Mouse (Mus musculus): ENCODE measurements at regions not wholly inside any gene's neighbourhood (a gene's known extent, or its start where the extent isn't known, plus 50 kb on each side); places are given as distances from the start of the nearest gene placed in this dataset.

- Histone ChIP-seq H3K36me3 (ENCODE audit: control insufficient read depth, insufficient read depth, low read length) (no peaks in the 10 kb centered on the region), H3K4me3 (ENCODE audit: low read length) (no peak overlapping the region), H3K27me3 (ENCODE audit: control insufficient read depth, insufficient read depth, low read length) (no peaks in the 10 kb centered on the region), H3K9me3 (ENCODE audit: control insufficient read depth, low read length) (no peaks in the 10 kb centered on the region; the same call in 1 of the 2 replicates), H3K4me2 (replicated peaks; ENCODE audit: low read depth, low read length) (no peak overlapping the region), H3K9ac (ENCODE audit: low read depth, low read length) (no peak overlapping the region), H3K4me1 (ENCODE audit: control insufficient read depth, insufficient read depth, low read length) (no peaks in the 10 kb centered on the region), H3K27ac (ENCODE audit: low read depth, low read length) (no peak overlapping the region)
- no peak for ATAC-seq (ENCODE audit: low FRiP score, low TSS enrichment)
- WGBS, result 78% methylated on average over 4 of the region's 4 CpGs
Measured at GRCm38 (mm10) chr17:79481936-79482335, 127.0 kb upstream of the Cdc42ep3 start.

GRCm38 (mm10) chr17:79485239-79485638, 126.4 kb upstream of the Rmdn2 start:
- no peak overlapping the region for H3K27ac ChIP-seq (ENCODE audit: low read depth, low read length)
- no peak overlapping the region for H3K9ac ChIP-seq (ENCODE audit: low read depth, low read length)
- no peaks in the 10 kb centered on the region for H3K27me3 ChIP-seq (ENCODE audit: control insufficient read depth, insufficient read depth, low read length)
- no peak for ATAC-seq (ENCODE audit: low FRiP score, low TSS enrichment)
- 80% methylated on average over 5 of the region's 5 CpGs for WGBS
- H3K36me3 ChIP-seq (ENCODE audit: control insufficient read depth, insufficient read depth, low read length), result no peaks in the 10 kb centered on the region
- no peaks in the 10 kb centered on the region for H3K9me3 ChIP-seq (ENCODE audit: control insufficient read depth, low read length)
- H3K4me2 ChIP-seq (replicated peaks; ENCODE audit: low read depth, low read length), result no peak overlapping the region
- no peaks in the 10 kb centered on the region for H3K4me1 ChIP-seq (ENCODE audit: control insufficient read depth, insufficient read depth, low read length)
- no peak overlapping the region for H3K4me3 ChIP-seq (ENCODE audit: low read length)

- no peak overlapping the region for H3K27ac ChIP-seq (ENCODE audit: low read depth, low read length)
- no peak overlapping the region for H3K4me3 ChIP-seq (ENCODE audit: low read length)
- ATAC-seq (ENCODE audit: low FRiP score, low TSS enrichment), result no peak
- WGBS, result 94% methylated on average over 6 of the region's 6 CpGs
- no peak overlapping the region for H3K9ac ChIP-seq (ENCODE audit: low read depth, low read length)
- no peak overlapping the region for H3K4me2 ChIP-seq (replicated peaks; ENCODE audit: low read depth, low read length)
- H3K36me3 ChIP-seq (ENCODE audit: control insufficient read depth, insufficient read depth, low read length), result no peaks in the 10 kb centered on the region
- no peaks in the 10 kb centered on the region for H3K9me3 ChIP-seq (ENCODE audit: control insufficient read depth, low read length)
- H3K4me1 ChIP-seq (ENCODE audit: control insufficient read depth, insufficient read depth, low read length), result no peaks in the 10 kb centered on the region
- no peaks in the 10 kb centered on the region for H3K27me3 ChIP-seq (ENCODE audit: control insufficient read depth, insufficient read depth, low read length)
Measured at GRCm38 (mm10) chr17:79489306-79489705, 122.4 kb upstream of the Rmdn2 start.

- no peaks in the 10 kb centered on the region for H3K4me1 ChIP-seq (ENCODE audit: control insufficient read depth, insufficient read depth, low read length)
- no peak overlapping the region for H3K27ac ChIP-seq (ENCODE audit: low read depth, low read length)
- WGBS, result 86% methylated on average over 4 of the region's 4 CpGs
- H3K9ac ChIP-seq (ENCODE audit: low read depth, low read length), result no peak overlapping the region
- ATAC-seq (ENCODE audit: low FRiP score, low TSS enrichment), result no peak
- no peak overlapping the region for H3K4me3 ChIP-seq (ENCODE audit: low read length)
- H3K36me3 ChIP-seq (ENCODE audit: control insufficient read depth, insufficient read depth, low read length), result no peaks in the 10 kb centered on the region
- no peak overlapping the region for H3K4me2 ChIP-seq (replicated peaks; ENCODE audit: low read depth, low read length)
- no peaks in the 10 kb centered on the region for H3K9me3 ChIP-seq (ENCODE audit: control insufficient read depth, low read length)
- H3K27me3 ChIP-seq (ENCODE audit: control insufficient read depth, insufficient read depth, low read length), result no peaks in the 10 kb centered on the region
Measured at GRCm38 (mm10) chr17:79497629-79498028, 114.0 kb upstream of the Rmdn2 start.

GRCm38 (mm10) chr17:79498321-79498720, 113.3 kb upstream of the Rmdn2 start:
- Histone ChIP-seq H3K4me3 (ENCODE audit: low read length) (no peak overlapping the region), H3K36me3 (ENCODE audit: control insufficient read depth, insufficient read depth, low read length) (no peaks in the 10 kb centered on the region), H3K27ac (ENCODE audit: low read depth, low read length) (no peak overlapping the region), H3K9me3 (ENCODE audit: control insufficient read depth, low read length) (no peaks in the 10 kb centered on the region), H3K4me2 (replicated peaks; ENCODE audit: low read depth, low read length) (no peak overlapping the region), H3K9ac (ENCODE audit: low read depth, low read length) (no peak overlapping the region), H3K4me1 (ENCODE audit: control insufficient read depth, insufficient read depth, low read length) (no peaks in the 10 kb centered on the region), H3K27me3 (ENCODE audit: control insufficient read depth, insufficient read depth, low read length) (no peaks in the 10 kb centered on the region)
- 95% methylated on average over 9 of the region's 9 CpGs for WGBS
- no peak for ATAC-seq (ENCODE audit: low FRiP score, low TSS enrichment)

GRCm38 (mm10) chr17:79501031-79501474, 110.6 kb upstream of the Rmdn2 start:
- Histone ChIP-seq H3K9me3 (ENCODE audit: control insufficient read depth, low read length) (no peaks in the 10 kb centered on the region), H3K4me1 (ENCODE audit: control insufficient read depth, insufficient read depth, low read length) (no peaks in the 10 kb centered on the region), H3K9ac (ENCODE audit: low read depth, low read length) (no peak overlapping the region), H3K4me2 (replicated peaks; ENCODE audit: low read depth, low read length) (no peak overlapping the region), H3K27ac (ENCODE audit: low read depth, low read length) (no peak overlapping the region), H3K4me3 (ENCODE audit: low read length) (no peak overlapping the region), H3K27me3 (ENCODE audit: control insufficient read depth, insufficient read depth, low read length) (no peaks in the 10 kb centered on the region), H3K36me3 (ENCODE audit: control insufficient read depth, insufficient read depth, low read length) (no peaks in the 10 kb centered on the region)
- WGBS, result 27% methylated on average over 1 of the region's 1 CpGs
- no peak for ATAC-seq (ENCODE audit: low FRiP score, low TSS enrichment)

GRCm38 (mm10) chr17:79501926-79502325, 109.7 kb upstream of the Rmdn2 start:
- Histone ChIP-seq H3K4me1 (ENCODE audit: control insufficient read depth, insufficient read depth, low read length) (no peaks in the 10 kb centered on the region), H3K4me3 (ENCODE audit: low read length) (no peak overlapping the region), H3K4me2 (replicated peaks; ENCODE audit: low read depth, low read length) (no peak overlapping the region), H3K9me3 (ENCODE audit: control insufficient read depth, low read length) (no peaks in the 10 kb centered on the region), H3K9ac (ENCODE audit: low read depth, low read length) (no peak overlapping the region), H3K27ac (ENCODE audit: low read depth, low read length) (no peak overlapping the region), H3K27me3 (ENCODE audit: control insufficient read depth, insufficient read depth, low read length) (no peaks in the 10 kb centered on the region), H3K36me3 (ENCODE audit: control insufficient read depth, insufficient read depth, low read length) (no peaks in the 10 kb centered on the region)
- WGBS, result 78% methylated on average over 2 of the region's 2 CpGs
- ATAC-seq (ENCODE audit: low FRiP score, low TSS enrichment), result no peak

- Histone ChIP-seq H3K4me2 (replicated peaks; ENCODE audit: low read depth, low read length) (no peak overlapping the region), H3K27ac (ENCODE audit: low read depth, low read length) (no peak overlapping the region), H3K4me3 (ENCODE audit: low read length) (no peak overlapping the region), H3K4me1 (ENCODE audit: control insufficient read depth, insufficient read depth, low read length) (no peaks in the 10 kb centered on the region), H3K27me3 (ENCODE audit: control insufficient read depth, insufficient read depth, low read length) (no peaks in the 10 kb centered on the region), H3K9ac (ENCODE audit: low read depth, low read length) (no peak overlapping the region), H3K9me3 (ENCODE audit: control insufficient read depth, low read length) (no peaks in the 10 kb centered on the region), H3K36me3 (ENCODE audit: control insufficient read depth, insufficient read depth, low read length) (no peaks in the 10 kb centered on the region)
- WGBS, result 91% methylated on average over 2 of the region's 2 CpGs
- no peak for ATAC-seq (ENCODE audit: low FRiP score, low TSS enrichment)
Measured at GRCm38 (mm10) chr17:79503037-79503436, 108.6 kb upstream of the Rmdn2 start.

- Histone ChIP-seq H3K27ac (ENCODE audit: low read depth, low read length) (no peak overlapping the region), H3K36me3 (ENCODE audit: control insufficient read depth, insufficient read depth, low read length) (no peaks in the 10 kb centered on the region), H3K9ac (ENCODE audit: low read depth, low read length) (no peak overlapping the region), H3K4me1 (ENCODE audit: control insufficient read depth, insufficient read depth, low read length) (no peaks in the 10 kb centered on the region), H3K27me3 (ENCODE audit: control insufficient read depth, insufficient read depth, low read length) (no peaks in the 10 kb centered on the region), H3K9me3 (ENCODE audit: control insufficient read depth, low read length) (no peaks in the 10 kb centered on the region), H3K4me3 (ENCODE audit: low read length) (no peak overlapping the region), H3K4me2 (replicated peaks; ENCODE audit: low read depth, low read length) (no peak overlapping the region)
- ATAC-seq (ENCODE audit: low FRiP score, low TSS enrichment), result no peak
- 92% methylated on average over 3 of the region's 3 CpGs for whole genome bisulfite sequencing
Measured at GRCm38 (mm10) chr17:79504209-79504608, 107.5 kb upstream of the Rmdn2 start.

GRCm38 (mm10) chr17:79505565-79505964, 106.1 kb upstream of the Rmdn2 start:
- 88% methylated on average over 1 of the region's 1 CpGs for WGBS
- ATAC-seq (ENCODE audit: low FRiP score, low TSS enrichment), result no peak
- H3K4me2 ChIP-seq (replicated peaks; ENCODE audit: low read depth, low read length), result no peak overlapping the region
- no peak overlapping the region for H3K4me3 ChIP-seq (ENCODE audit: low read length)
- H3K9ac ChIP-seq (ENCODE audit: low read depth, low read length), result no peak overlapping the region
- no peaks in the 10 kb centered on the region for H3K9me3 ChIP-seq (ENCODE audit: control insufficient read depth, low read length)
- no peak overlapping the region for H3K27ac ChIP-seq (ENCODE audit: low read depth, low read length)
- H3K36me3 ChIP-seq (ENCODE audit: control insufficient read depth, insufficient read depth, low read length), result no peaks in the 10 kb centered on the region
- H3K4me1 ChIP-seq (ENCODE audit: control insufficient read depth, insufficient read depth, low read length), result peaks cover 4% of the 10 kb centered on the region; the same call in 1 of the 2 replicates
- no peaks in the 10 kb centered on the region for H3K27me3 ChIP-seq (ENCODE audit: control insufficient read depth, insufficient read depth, low read length)
